Mouse (Mus musculus): Measurements from ENCODE around the gene Ano1.

The Ano1 gene

DNA sequence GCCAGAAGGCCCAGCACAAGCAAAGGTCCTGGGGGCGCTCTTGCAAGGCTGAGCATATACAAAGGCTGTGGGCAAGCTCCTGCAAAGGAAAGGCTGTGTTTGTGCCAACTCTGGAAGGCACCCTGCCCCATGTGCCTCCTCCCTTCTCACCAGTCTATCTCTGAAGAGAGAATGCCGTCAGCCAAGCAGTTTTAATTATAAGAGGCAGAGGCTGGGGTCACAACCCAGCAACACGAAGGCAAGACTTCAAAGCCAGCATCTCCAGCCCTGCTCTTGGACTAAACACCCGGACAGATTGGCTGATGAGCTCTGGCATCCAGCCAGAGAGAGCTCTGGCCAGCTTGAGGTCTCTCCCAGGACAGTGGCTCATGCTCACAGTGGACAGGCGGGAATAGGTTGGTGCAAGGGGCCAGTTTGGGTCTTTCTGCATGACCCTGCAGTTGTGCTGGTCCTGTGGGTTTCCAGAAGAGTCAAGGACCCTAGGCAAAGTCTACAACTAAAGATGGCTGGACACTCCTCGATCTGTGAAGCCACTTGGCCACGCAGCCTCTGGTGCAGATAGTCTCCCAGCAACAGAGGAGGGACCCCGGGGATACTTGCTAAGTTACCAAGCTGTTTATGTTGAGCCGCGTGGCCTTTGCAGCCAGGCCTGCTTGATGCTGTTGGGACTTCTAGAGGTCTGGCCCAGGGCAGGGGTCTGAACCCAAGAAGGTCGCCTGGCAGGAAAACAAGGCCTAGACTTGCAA is 12.9 kb upstream of the Ano1 start:
- DNase-seq (ENCODE audit: low spot score), result peak; percentile 24

DNA sequence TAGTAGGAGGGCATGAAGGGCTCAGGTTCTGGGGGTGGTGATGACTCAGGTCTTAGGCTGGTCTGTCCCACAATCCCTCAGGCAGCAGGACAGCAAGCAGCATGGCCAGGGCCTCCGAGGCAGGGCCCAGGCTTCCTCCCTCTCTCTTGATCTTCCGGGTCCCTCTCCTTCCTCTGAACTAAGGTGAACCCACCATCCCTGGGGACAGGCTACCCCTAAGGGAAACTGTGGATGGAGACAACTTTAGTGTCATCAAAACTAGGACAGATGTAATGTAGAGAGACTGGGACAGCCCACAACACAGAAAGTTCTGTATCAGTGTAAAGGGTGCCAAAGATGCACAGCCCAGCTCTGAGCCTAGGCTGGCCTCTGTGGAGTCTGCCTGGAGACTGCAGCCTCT is 12.2 kb upstream of the Ano1 start:
- no peak for DNase-seq (ENCODE audit: low spot score)

DNA sequence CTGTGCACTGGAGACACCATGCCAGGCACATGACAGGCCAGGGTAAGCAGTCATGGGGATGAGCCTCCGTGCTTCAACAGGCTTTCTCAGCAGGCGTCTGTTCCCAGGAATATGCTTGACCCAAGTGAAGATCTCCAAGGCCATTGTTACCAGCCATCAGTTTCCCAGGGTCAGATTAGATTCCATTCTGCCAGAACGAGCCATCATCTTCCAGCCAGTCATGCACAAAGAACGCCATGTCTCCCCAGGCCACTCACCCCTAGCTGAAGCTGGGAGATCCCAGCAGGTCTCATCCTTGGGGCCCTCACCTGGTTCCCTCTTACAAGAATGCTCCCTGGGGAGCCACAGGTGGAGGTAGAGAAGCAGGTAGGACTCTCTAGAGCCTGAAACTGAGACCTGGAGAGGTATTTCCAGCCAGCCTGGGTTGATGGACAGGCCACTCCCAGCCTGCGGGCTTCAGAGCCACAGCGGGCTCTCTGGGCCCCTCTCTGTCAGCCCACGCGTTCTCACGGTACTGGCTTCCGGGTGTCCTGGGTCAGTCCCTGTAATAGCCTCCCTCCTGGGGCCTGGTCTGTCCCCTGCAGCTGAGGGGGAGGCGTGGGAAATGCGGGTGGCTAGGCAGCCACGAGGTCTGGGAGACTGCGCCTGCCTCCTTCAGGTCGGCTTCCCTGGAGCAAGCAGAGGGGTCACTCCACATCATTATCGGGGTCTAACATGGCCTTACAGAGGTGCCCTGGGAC is 10.9 kb upstream of the Ano1 start:
- DNase-seq (ENCODE audit: low spot score), result no peak

GRCm38 (mm10) chr7:144760228-144760627 is 8.5 kb upstream of the Ano1 start:
- DNase-seq (ENCODE audit: low spot score), result no peak

- DNase-seq (ENCODE audit: low spot score), result no peak
These were observed 7.7 kb upstream of the Ano1 start for GRCm38 (mm10) chr7:144759455-144759854.

DNA sequence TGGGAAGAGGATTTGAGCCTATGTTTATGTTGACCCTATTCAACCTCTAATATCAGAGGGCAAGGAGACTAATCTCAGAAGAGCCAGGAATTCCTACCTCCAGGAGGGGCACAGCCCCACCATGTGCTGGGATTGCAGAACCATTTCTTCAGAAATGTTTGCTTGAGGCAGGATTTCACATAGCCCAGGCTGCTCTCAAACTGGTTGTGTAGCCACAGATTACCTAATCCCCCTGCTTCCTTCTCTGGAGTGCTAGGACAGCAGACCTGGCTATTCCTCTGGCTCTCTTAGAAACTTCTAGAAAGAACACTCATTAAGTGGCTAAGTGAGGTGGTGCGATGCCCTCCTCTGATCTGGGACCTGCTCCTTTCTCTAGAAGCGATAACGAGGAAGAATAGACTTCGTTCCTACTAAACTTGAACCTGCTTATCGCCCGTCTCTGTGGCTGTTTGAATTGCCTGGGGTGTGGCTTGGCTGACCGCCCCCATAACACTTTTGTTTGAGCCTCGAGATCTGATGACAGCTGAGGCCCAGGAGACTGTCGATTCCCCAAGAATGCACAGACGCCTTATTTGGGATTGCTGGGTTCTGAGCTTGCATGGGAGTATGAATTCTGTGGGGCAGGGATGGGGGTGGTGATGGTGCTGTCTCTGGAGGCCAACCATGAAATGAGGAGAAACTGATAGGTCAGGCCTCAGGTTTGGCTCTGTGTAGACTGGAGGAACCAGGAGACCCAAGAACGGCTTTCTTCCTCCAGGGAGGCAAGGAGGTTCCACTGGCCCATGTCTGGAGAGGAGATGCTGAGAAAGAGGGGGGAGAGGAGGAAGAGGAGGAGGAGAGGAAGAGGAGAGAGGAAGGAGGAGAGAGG is 4.0 kb upstream of the Ano1 start:
- no peak for DNase-seq (ENCODE audit: low spot score)

GRCm38 (mm10) chr7:144754722-144755121 is 2.9 kb upstream of the Ano1 start:
- no peak for DNase-seq (ENCODE audit: low spot score)

- no peak for DNase-seq (ENCODE audit: low spot score)
These were observed 1.9 kb upstream of the Ano1 start for GRCm38 (mm10) chr7:144753657-144754031.

GRCm38 (mm10) chr7:144752919-144753656 is 1.3 kb upstream of the Ano1 start:
- no peak for DNase-seq (ENCODE audit: low spot score)

- DNase-seq (ENCODE audit: low spot score), result no peak
These were observed 4.0 kb downstream of the Ano1 start for GRCm38 (mm10) chr7:144747756-144748155.

DNA sequence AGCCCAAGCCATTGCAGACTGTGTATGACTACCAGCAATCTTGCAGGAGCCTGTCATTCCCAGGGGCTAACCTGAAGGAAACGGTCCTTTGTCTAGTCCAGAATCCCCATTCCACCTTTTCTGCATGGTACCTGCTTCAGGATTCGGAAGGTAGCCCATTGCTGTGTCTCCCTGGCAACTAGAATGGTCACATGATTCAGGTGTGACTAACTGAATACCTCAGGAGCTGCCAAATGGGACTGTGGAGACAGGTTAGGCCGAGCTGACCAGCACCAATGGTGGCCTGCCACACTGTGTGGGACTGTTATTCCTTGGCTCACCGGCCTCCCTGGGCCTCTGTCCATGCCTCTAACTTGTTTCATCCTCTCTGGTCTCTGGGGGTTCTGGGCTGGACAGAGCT is 5.3 kb downstream of the Ano1 start:
- DNase-seq (ENCODE audit: low spot score), result no peak

DNA sequence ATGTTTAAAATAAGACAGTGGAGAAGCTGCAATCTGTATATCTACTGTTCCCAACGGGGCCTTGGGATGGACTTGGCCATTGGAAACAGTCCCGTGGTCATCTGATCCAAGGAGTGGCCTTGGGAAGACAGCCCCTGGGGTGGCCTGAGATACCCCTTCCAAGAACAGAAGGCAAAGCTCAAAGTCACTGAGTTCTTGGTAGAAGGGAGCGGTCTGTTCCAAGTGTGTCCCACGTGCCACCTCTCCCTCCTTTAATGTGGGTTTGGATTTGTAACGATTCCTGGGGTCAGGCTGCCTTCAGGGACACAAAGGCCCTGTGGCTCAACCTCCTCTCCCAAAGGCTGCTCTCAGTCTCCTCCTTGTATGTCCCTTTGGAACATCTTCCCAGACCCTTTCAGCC is 7.9 kb downstream of the Ano1 start:
- no peak for DNase-seq (ENCODE audit: low spot score)

GRCm38 (mm10) chr7:144740643-144741042 is 11.1 kb downstream of the Ano1 start:
- no peak for DNase-seq (ENCODE audit: low spot score)

- DNase-seq (ENCODE audit: low spot score), result no peak
These were observed 12.0 kb downstream of the Ano1 start for GRCm38 (mm10) chr7:144739810-144740209.

DNA sequence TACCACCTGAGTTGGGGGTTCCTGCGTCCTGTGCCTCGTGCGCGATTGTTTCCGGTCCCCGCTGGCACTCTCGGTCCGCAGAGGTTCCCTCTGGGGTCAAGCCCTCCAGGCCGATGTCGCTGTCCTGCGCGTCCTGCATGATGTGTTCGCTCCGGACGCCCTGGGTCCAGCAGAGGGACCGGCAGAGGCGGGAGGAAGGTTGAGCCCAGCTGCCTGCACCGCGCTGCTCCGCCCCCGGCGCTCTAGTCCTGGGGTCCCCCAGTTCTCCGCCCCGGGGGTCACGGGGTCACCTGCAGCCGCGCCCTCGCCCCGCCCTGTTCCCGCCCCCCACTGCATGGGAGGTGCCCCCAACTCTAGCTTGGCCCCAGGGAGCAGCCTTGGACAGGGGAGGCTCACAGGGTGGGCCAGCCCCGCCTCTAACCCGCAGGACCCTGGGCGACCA is 13.4 kb downstream of the Ano1 start:
- no peak for DNase-seq (ENCODE audit: low spot score)

GRCm38 (mm10) chr7:144731897-144732291 is 19.9 kb downstream of the Ano1 start:
- DNase-seq (ENCODE audit: low spot score), result no peak

DNA sequence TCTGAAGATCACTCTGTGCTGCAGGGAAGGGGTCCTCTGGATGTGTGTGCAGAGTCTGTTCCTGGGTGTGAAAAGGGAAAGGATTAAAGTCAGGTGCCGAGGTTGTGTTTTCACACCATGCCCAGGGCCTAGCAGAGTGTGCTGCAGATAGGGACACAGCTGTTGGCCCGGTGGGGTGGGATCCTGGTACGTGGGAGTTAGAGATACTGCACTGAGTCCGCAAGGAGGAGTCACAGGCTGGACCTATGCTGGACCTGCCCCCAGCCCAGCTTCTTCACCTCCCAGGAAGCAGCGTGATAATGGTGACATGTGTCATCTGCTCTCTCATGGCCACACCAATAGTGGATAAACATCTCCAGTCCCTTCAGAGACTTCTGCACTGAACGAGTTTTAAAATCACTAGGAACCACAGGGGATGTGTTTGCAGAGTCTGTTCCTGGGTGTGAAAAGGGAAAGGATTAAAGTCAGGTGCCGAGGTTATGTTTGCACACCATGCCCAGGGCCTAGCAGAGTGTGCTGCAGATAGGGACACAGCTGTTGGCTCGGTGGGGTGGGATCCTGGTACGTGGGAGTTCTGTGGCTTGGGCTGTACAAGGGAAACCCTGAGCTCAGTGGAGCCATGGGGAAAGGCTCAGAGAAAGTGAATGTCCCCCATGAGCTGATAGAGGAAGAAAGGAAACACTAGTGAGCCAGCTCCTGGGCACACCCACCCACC is 20.4 kb downstream of the Ano1 start:
- no peak for DNase-seq (ENCODE audit: low spot score)

DNA sequence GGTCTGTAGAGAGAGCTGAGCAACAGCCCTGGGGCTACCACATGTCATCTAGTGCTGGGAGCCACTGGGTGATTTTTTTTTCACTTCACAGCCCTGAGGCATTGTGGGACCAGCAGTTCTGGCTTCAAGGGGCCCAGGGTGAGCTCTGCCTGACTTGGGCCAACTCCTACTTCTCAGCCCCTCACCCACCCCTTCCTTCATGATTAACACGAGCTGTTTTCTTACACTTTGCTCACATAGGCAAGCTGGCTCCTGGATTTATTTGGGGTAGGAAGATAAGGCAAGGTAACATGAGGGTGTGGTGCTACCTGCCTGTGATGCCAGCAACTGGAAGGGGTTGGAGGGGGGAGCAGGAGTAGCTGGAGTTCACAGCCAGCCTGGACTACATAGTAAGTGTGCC is 27.5 kb downstream of the Ano1 start:
- no peak for DNase-seq (ENCODE audit: low spot score)

GRCm38 (mm10) chr7:144719956-144720355 is 31.8 kb downstream of the Ano1 start:
- no peak for DNase-seq (ENCODE audit: low spot score)

DNA sequence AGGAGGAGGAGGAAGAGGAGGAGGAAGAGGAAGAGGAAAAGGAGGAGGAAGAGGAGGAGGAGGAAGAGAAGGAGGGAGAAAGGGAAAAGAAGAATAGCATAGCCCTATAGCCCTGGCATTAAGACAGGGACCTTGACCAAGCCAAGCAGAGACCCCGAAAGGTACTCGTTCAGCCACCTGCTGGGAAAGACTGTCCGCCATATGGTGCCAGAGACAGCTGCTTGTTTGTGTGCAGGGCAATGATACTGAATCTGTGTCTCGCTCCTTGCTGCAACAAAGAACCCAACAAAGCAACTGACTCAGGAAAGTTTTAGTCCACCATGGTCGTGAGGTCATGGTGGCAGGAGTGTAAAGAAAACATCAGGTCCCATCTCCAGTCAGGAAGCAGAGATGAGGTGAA is 34.0 kb downstream of the Ano1 start:
- no peak for DNase-seq (ENCODE audit: low spot score)

GRCm38 (mm10) chr7:144697870-144698269 is 53.9 kb downstream of the Ano1 start:
- DNase-seq (ENCODE audit: low spot score), result no peak

Data from adipocyte (in vitro differentiated cells).